Mouse (Mus musculus): ENCODE results near the gene B3gnt3.

Gene B3gnt3

DNA sequence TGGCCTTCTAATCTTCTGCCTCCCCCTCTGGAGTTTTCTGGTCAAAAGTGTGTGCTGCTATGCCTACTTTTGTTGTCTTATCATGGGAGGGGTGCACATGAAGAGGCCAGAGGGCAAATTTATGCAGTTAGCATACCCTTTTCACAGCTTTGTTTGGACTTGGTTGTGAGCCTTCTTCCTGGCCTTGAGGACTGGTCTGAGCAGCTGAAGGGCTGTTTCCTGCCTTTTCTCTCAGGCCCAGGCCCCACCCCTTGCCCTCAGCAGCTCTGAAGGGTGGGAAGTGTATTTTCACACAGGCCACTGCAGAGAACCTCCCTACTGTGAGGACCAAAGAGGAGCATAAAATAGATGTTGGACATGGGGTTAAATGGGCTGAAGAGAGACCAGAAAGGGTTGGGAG is 24.0 kb downstream of the B3gnt3 start:
- DNase-seq (ENCODE audit: low read depth) = no peak

DNA sequence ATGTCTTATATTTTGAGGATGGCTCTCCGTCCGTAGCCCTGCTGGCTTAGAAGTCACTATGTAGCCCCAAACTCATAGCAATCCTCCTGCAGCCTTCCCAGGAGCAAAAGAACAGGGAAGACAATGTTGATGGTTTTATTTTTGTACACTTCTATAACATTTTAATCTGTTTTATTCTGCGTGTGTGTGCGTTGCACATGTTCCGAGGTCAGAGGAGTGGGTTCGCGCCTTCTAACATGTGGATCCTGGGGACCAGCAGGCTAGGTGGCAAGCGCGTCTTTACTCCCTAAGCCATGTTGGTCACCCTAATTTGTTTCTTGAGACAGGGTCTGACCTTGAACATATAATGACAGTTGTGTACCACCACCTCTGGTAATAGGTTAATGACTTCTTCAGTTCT is 24.8 kb downstream of the B3gnt3 start:
- DNase-seq (ENCODE audit: low read depth) = no peak

DNA sequence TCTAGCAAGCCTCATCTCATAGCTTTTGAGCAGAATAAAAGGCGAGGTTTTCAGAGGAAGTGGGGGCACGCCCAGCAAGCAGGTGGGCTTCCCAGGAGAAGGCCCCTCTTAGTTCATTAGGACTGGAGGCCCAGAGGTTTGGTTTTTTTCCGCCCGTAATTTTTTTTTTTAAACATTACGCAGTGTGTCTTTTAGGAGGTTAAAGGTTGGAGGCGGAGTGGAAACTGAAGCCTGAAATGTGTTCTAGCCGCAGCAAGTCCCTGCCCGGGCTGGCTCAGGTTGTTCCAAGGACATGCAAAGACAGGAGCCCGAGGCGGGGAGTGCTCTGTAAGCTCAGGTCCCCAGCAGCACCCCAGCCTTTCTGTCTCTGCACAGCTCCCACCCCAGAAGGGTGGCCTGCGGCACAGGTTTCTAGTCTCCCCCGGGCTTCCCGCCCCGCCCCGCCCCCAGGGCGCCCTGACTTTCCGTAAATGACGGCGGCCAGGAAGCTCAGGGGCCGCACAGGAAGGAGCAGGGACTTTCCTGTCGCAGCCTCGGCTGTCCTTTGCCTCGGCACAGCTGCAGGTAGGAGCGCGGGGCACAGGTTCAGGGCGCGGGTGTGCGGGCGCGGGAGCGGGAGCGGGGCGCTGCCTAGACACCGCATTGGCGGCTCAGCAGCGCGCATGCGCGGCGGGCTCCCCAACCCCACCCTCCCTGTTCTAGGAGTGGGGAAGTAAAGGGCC is 25.4 kb downstream of the B3gnt3 start, which contains the start of gene Jak3:
Jak3 (plus strand) TSS at position 277 of the 722 bp plus-strand sequence.
- no peak for DNase-seq (ENCODE audit: low read depth)

DNA sequence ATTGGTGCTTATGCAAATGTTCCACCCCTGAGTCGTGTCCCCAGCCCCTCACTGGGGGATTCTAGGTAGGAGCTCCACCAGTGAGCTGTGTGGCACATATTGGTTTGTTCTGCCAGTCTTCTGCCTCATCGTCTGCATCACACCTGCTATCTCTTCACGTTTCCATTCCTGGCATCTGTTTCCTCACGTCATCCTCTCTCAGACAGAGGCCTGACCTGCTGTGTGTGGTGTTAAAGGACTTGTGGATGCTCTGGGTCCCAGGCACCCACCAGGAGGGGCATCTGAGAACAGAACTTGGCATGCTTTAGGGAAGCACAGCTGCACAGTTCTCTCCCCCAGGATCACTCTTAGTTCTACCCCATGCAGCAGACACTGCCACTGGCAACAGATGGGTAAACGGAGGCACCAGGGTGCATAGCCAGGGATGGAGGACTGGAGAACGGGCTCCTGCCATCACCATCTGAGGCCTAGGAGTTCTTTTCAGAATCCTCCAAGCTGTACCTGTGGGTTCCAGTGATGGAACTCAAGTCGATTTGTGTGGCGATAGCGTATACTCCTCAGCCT is 26.1 kb downstream of the B3gnt3 start:
- DNase-seq (ENCODE audit: low read depth) = no peak

DNA sequence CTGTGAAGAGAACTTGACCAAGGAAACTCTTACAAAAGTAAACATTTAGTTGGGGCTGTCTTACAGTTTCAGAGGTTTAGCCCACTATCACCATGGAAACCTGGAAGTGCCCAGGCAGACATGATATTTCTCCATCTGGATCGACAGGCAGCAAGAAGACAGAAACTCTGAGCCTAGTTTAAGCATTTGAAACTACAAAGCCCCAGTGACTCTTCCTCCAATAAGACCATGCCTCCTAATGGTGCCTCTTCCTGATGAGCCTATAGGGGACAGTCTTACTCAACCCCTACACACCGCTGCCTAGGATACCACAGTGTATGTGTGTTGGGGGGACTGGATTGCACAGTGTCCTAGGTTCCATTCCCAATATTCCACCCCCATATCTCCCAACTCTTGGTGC is 27.5 kb downstream of the B3gnt3 start:
- DNase-seq (ENCODE audit: low read depth) = no peak

DNA sequence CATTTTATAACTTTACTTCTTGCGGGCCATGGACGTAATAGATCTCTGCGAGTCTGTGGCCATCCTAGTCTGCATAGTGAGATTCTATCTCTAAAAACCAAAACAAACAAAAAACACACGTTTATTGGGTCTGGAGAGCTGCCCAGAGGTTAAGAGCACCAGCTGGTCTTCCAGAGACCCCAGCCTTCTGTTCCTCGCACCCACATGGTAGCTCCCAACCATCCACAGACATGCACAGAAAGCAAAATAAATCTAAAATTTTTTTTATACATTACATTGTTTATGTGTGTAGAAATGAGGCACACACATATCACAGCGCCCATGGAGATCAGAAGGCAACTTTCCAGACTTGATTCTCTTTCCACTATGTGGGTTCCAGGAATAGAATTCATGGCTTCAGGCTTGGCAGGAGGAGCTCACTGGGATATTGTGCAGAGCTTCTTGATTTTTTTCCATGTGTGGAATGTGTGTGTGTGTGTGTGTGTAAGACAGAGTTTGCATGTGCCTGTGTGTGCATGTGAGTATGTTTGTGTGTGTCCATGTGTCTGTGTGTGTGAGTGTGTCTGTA is 29.3 kb downstream of the B3gnt3 start:
- no peak for DNase-seq (ENCODE audit: low read depth)

DNA sequence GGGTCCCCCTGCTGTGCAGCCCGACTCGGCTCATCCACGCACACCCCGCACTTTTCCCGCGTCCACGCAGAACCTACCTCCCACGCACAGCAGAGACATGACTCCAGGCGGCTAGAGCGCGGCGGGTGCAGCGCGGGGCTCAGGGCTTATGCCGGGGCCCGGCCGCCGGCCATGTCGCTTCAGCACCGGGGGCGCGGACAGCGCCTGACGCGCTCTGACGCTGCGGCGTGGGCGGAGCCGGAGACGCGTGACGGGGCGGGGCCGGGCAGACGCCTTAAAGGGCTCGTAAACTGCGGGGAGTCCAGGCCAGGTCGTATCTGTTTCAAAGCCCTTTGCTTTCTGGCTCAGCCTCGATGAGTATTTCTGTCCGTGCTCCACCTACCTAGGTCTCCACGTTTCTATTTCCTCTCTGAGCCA is 30.0 kb downstream of the B3gnt3 start, which contains the start of gene Unc13a:
Unc13a (minus strand) TSS at position 209 of the 417 bp plus-strand sequence.
- no peak for DNase-seq (ENCODE audit: low read depth)

DNA sequence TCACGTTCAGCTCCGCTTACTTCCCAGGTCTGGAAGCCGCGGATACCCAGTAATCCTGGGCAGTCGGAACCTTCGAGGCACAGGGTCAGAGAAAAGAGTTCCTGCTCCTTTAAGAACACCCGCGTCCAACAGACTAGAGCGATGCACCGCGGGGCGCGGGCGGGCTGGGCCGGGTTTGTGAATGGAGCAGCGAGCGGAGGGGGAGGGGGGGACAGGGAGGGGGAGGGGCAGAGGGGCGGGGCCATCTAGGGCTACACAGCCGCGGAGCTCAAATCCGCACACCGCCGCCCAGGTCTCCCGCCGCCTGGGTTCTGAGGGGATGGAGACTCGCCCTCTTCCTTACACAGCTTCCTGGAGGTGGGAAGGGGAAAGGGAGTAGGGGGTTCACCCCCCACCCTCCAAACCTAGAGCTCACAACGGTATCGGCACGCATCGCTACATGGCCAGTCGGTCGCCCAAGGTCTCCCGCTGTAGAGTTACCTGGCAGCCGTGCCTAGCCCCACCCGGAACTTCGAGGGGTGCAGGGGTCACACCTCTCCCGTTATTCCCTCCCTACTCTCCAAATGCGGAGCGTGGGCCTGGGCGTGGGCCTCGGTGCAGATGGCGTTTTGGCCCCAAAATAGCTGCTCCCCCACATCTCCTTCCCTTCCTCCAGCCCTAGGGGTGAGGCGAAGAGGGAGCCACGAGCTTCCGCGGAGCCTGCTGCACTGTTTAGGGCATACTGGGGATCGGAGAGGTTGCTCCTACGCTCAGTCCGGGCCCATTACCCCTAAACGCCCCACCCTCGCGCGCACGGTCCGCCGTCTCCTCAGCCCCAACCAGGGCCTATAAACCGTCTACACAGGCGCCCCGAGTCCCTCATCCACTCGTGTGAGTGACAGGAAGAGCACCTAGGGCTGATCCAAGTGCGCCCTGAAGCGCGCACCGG is 30.7 kb downstream of the B3gnt3 start:
- DNase-seq (ENCODE audit: low read depth) = no peak

DNA sequence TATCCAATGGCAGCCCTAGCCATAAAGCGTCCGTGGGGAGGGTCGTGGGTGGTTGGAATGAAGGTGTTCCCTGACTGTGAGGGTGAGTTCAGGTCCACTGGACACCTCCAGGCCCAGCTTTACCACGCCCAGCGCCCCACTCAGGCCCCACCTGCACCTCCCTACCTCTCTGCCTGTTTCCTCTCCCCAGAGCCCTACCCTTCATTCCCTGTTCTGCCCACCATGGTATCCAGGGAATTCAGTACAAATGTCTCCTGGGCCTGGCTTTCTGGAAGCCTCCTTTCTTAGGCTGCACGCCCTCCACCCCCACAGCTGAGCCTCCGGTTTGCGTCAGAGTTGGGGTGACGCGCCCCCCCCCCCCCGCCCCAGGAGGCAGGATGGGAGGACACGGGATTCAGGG is 31.4 kb downstream of the B3gnt3 start:
- DNase-seq (ENCODE audit: low read depth) = no peak

DNA sequence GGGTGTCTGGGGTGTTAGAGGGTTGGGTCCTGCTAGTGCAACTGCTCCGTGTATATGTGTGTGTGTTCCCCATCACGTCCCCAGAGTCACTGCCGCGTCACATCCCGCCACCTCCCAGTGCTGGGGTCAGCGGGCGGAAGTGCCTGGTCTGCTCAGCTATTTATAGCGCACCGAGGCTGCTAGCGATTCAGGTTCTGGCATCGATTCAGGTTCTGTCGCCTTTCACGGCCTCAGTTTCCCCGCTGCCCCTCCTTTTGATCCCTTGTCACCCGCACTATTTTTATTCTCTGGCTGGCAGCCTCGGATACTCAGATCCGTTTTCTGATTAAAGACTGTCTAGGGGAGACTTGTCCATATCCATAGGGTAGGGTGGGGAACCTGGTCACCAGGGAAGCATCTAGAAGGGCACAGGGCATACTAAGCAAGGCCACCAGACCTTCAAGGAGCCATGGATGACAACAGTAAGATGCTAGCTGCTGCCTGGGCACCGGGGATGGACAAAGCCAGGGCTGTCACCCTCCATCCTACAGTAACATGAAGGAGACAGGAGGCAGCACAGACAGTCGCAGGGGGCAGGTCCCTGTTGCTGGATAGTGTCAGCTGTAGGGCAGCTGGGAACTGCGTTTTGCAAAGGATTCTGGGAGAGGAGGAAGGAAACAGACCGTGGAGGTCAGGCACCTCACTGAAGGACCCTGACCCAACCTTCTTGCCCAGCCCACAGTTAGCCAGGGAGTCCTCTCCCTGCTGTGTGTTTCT is 33.2 kb downstream of the B3gnt3 start:
- DNase-seq (ENCODE audit: low read depth) = no peak

DNA sequence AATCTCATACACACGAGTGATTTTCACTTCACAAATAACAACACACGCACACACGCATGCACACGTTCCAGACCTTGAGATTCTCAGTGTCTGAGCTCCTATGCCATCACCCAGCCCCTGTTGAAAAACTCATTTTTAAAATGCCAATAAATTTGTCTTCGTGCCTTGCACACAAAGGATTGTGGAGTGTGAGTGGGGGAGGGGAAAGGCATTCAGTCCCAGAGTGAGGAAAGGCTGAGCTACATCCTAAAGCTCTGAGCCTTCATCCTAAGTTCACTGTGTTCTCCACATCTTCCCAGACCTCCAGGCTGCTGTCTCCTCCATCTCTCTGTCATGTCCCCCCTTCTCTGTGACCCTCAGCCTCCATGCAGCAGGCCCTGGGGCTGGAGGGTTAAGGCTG is 34.3 kb downstream of the B3gnt3 start:
- no peak for DNase-seq (ENCODE audit: low read depth)

DNA sequence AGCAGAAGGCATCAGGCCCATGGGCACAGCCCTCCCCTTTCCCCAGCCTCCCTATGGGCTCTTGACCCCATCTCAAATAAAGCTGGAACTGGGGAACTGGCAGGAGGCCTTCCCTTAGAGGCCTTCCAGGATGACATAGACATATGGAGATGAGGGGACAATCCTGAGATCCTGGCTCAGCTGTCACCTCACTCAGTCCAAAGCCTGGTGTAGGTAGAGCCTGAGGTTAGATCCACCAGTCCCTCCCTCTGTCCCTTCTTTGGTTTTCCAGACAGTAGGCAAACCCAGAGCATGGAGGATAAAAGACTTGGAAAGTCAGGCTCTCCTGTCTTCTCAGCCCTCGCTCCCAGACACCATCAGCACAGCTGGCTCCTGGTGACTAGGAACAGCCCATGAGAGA is 34.7 kb downstream of the B3gnt3 start:
- DNase-seq (ENCODE audit: low read depth) = no peak

DNA sequence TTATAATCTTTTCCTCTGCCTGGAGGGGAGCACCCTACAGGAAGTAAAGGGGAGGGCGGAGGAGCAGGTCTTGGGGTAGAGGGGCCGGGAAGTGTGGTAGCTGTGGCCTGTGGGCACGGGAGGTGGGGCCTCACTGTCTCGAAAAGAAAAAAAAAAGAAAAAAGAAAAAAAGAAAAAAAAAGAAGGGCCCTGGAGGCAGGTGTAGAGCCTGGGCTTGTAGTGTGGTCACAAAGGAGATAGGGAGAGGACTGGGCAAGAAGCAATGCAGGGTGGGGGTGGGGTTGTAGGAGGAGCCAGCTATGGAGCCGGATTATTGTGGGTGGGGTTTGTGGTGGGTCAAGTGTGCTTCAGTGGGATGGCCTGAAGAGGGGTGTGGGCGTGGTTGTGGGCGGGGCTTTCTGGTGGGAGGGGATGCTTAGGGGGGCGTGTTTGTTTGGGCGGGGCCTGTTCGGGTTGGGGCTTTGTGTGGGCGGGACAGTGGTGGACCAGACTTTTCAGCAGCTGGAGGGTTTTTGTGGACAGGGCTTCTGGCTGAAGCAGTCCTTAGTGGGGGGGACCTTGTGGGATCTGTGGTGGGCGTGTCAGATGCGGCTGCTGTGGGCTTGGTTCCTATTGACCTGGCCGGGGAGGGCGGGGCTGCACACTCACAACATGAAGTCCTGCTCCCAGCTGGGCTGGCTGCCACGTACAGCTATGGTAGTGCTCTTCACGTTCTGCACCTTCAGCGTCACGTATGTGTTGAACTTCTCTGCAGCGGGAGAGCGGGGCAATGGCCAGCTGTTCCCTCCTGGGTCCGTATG is 36.1 kb downstream of the B3gnt3 start:
- no peak for DNase-seq (ENCODE audit: low read depth)

DNA sequence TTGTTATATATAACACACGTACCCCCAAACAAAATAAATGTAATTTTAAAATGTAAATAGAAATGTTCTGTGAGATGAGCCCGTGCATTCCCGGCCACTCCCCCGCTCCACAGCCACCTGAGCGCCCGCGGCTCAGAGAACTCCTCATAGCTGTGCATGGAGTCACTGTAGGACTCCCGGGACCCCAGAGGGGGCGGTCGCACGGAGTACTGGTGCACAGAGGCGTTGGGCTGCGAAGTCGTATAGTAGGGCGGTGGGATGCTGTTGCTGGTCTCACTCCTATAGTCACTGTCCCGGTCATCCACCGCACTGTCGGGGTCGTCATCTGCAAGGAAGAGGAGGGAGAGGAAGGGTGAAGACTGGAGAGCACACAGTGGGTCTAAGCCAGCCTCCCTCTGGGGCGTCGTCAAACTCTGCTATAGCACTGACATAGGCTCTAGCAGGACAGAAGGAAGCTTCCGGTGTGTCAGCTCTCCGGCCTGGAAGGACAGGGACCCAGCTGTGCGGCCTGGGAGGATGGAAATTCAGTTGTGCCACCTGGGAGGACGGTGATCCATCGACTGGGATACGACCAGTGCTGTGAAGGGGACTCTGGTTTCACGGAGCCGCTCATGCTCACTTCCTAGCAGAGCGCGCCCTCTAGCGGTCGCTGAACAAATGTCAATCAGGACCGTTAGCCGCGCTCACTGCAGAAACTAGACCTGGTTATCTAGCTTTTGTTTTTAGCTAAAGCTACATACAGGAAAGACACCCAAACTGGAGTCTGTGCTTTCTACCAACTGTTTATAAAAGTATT is 41.1 kb downstream of the B3gnt3 start:
- DNase-seq (ENCODE audit: low read depth) = no peak

DNA sequence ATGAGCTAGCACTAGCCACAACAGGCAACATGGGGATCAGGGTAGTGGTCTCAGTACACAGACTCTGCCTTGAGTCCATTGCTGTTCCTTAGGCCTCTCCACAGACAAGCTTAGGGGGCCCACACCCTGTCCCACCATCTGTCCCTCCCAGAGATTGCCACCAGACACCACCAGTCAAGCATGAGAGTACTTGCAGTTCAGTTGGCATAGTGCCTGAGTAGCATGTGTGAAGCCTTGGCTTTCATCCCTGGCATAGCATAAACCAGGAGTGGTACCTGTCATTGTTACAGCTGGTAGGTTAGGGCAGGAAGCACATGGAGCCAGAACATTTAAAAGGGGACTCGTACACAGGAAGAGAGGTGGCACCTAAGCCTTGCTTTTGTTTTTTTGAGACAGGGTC is 41.8 kb downstream of the B3gnt3 start:
- no peak for DNase-seq (ENCODE audit: low read depth)

DNA sequence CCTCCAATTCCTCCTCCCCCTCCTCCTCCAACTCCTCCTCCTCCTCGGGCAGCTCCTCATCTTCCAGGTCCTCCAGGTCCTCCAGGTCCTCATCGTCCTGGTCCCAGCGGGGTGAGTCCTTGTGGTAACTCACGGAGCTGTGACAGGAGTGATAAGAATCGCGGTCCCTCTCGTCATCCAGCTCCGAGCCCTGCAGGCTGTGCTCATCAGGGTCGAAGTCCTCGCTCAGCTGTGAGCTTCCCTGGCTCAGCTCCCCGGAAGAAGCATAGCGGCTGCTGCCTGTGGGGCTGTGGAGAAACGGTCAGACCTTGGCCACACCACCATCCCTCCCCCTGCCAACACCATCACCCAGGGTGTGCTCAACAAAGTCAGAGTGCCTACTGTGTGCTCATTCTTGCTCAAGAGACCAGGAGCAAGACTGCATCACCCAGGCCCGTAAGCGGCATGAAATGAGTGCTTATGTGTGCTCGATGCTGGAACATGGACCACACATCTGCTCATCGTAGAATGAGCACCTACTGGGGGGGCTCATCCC is 43.0 kb downstream of the B3gnt3 start:
- DNase-seq (ENCODE audit: low read depth) = no peak

DNA sequence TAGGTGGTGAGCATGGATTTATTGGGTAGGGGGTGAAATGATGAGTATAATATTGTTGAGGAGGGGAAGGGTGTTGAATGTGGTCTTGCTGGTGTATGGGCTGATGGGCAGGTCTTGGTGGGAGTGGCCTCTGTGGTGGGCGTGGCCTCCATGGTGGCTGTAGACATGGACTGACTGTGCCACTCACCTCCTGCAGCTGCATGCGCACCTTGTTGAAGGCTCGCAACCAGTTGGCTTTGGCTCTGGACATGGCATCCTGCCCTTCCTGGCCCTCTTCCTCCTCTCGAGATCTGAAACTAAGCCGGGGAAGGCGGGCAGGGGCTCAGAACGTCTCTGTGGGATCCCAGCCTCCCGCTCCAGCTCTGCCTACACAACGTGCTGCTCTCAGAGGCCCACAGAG is 43.8 kb downstream of the B3gnt3 start:
- DNase-seq (ENCODE audit: low read depth) = no peak

DNA sequence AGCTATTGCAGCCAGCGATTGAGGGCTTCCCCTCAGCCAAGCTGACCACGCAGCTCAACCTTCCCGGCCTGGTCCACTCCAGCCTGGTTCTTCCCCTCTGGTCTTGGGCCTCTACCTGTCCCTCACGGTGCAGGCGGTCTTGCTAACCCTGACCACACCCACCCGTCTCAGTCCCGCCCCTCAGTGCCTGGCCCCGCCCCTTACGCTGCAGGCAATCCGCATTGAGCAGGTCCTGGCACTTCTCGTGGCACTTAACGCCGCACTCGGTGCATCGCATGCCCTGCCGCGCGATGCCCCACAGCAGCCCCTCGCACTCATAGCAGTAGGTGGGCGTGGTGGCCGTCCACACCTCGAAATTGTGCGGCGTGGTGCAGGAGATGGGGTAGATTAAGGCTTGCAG is 47.0 kb downstream of the B3gnt3 start:
- DNase-seq (ENCODE audit: low read depth) = no peak

DNA sequence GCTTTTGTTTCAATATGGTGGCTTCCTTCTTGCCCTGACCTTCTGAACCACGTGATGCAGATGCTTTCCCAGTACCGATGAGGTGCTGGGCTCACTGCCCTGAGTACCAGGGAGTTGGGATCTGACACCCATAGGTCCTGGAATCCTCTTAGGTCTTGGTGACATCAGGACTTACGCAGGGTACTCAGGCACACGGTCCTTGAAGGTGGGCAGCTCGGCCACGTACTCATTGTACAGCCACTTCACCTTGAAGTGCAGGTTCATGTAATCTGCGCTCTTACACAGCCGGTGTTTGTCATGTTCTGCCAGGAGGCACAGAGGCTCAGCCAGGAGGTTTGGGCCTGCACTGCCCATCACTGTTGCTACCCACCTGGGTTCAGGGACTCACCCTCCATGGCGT is 56.1 kb downstream of the B3gnt3 start:
- no peak for DNase-seq (ENCODE audit: low read depth)

Data from fibroblast of lung, adult 2 months (primary cell).